Mouse (Mus musculus) urinary bladder, adult 2 months (tissue): Measurements from ENCODE around the gene Nr4a3. TPM values are rescaled to one million over a fixed set of nuclear protein-coding genes. Genes with fewer than 3 reads are reported as not detected.

ENCODE experiments used
- DNase-seq: peaks from one replicate; pipeline ENCODE4 v3.0.0; 2022; ENCODE audit warnings: low spot score
- polyA plus RNA-seq: library from polyadenylated mRNA; depleted of rRNA; stranded (reverse); fragments of >200 nt; gene quantifications from 2 replicates; pipeline ENCODE4 v1.2.3, GENCODE M21; 2012

Gene Nr4a3
- polyA plus RNA-seq, 1 experiment = 1.9 TPM

DNA sequence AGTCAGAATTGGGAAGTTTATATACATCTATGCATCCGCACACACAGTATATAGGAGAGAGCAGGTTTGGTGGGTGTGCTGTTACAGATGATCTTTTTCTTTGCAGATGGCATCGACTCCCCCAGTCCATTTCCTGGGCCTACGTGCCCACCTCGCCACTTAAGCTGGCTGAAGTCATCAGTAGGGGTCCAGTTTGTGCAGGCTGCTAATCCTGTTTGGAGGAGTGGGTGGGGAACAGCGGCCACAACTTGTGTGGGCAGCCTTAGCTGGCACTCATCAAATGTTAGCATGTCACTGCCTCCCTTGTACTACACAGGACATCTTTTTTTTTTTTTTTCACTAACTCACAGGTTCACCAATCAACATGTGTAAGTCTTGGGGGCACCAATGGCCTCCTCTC is 5.5 kb downstream of the Nr4a3 start:
- no peak for DNase-seq

DNA sequence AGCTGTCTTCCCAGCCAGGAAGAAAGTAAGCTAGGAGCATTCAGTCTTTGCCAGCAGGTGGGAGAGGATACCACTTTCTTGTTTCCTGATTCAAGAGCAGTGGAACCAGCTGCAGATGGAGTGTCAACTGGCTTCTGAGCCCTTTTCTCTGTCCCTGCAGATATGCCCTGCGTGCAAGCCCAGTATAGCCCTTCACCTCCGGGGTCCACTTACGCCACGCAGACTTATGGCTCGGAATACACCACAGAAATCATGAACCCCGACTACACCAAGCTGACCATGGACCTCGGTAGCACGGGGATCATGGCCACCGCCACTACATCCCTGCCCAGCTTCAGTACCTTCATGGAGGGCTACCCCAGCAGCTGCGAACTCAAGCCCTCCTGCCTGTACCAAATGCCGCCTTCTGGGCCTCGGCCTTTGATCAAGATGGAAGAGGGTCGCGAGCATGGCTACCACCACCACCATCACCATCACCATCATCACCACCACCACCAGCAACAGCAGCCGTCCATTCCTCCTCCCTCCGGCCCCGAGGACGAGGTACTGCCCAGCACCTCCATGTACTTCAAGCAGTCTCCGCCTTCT is 6.2 kb downstream of the Nr4a3 start:
- no peak for DNase-seq

DNA sequence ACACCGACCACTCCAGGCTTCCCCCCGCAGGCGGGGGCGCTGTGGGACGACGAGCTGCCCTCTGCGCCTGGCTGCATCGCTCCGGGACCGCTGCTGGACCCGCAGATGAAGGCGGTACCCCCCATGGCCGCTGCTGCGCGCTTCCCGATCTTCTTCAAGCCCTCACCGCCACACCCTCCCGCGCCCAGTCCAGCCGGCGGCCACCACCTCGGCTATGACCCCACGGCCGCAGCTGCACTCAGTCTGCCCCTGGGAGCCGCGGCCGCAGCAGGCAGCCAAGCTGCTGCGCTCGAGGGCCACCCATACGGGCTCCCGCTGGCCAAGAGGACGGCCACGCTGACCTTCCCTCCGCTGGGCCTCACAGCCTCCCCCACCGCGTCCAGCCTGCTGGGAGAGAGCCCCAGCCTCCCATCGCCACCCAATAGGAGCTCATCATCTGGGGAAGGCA is 6.7 kb downstream of the Nr4a3 start:
- DNase-seq = no peak

DNA sequence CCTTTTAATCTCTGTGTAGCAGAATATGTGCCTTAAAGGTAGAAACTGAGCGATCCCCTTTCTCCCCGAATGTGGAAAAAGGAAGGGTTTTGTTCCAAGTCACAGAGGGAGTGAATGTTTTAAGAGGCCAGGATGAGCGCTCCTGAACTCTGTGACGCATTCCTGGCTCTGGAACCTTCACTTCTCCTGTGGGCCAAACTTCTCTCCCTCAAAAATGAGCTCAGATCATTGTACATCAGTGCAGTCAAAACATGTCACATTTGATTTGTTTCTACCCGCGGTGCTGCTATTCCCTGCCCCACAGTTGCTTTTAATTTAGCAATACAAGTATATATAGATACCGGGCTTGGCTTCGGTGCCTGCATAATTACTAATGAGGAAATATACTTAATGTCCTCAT is 16.8 kb downstream of the Nr4a3 start:
- DNase-seq = no peak

DNA sequence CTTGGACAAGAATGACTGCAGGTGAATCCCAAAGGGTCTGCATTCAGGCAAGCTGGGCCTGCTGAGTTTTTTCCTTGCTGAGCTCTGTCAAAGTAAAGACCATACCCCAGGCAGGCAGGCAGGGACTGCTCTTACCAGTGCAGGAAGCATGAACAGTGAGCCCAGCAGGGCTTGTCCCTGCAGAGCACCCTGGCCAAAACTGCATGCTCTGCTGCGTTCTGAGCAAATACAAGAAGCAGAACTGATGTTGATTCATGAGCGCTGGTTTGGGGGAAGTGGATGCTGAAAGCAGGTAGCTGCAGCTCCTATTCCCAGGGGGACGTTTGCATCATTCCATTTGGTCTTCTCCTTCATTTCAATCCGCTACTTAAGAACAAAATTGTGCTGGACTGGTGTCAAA is 19.4 kb downstream of the Nr4a3 start:
- DNase-seq = no peak

DNA sequence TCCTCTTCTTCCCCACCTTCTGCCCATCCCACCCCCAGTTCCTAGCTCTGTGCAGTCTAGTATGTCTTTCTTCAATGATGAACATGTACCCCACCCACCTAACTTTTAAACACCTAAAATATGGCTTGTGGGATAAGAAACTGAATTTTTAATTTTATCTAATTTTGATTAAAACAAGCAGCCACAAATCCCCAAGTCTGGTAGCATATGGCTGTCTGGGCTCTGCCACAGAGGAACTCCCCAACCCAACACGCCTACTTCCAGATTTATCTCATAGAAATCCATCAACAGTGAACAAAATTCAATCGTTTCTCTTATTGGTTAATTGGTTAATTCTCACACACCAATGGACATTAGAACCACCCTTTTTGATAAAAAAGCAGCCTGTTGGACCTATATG is 21.7 kb downstream of the Nr4a3 start:
- no peak for DNase-seq

DNA sequence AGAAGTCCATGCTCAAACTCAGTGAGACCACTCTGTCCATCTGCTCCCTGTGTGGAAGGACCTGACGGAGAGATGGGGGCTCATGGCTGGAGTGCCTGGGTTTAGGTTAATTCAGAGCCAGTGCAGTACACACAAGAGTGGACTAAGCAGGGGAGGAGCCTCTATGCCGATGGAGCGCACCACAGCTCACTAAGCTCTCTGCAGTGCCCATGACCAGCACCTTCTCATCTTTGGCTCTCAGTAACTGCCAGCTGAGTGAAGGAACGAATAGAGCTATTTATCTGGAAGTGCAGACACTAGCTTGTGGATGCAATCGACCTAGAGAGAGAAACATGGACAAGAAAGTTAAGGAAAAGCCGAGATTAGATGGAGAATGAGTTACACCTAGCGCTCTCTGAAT is 24.2 kb downstream of the Nr4a3 start:
- DNase-seq = no peak

DNA sequence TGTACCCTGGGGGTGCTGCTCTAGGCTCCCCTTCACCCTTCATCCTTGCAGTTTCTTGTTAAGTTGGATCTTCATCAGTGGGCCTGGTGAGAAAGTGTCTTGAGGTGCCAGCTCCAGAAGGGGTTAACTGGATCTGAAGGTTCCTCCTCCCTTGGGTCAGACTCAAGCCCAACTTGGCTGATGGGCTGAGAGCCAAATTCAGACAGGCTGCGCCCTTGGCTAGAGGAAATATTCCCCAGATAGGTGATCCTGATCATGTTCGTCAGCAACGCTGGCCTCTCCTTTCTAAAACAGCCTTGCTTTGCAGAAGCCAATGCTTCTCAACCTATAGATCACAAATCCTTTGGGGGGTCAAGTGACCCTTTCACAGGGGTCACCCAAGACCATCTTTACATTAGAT is 27.1 kb downstream of the Nr4a3 start:
- DNase-seq = no peak

DNA sequence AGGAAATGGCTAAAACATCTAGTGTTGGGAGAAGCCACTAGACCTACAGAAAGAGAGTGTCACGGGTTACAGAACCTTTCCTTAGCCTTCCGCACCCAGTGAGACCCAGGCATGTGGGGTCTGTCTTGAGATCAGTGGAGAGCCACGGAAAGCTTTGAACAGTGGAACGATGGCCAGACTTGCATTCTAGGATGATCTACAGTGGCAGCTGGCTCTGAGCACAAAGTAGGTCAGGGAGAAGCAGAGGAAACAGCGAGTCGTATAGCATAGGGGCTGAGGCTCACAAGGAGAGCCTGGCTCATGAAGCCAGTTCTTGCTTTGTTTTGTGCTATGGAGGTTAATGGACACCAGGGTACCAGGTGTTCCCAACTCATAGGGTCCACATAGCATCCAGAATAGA is 28.4 kb downstream of the Nr4a3 start:
- DNase-seq = no peak

DNA sequence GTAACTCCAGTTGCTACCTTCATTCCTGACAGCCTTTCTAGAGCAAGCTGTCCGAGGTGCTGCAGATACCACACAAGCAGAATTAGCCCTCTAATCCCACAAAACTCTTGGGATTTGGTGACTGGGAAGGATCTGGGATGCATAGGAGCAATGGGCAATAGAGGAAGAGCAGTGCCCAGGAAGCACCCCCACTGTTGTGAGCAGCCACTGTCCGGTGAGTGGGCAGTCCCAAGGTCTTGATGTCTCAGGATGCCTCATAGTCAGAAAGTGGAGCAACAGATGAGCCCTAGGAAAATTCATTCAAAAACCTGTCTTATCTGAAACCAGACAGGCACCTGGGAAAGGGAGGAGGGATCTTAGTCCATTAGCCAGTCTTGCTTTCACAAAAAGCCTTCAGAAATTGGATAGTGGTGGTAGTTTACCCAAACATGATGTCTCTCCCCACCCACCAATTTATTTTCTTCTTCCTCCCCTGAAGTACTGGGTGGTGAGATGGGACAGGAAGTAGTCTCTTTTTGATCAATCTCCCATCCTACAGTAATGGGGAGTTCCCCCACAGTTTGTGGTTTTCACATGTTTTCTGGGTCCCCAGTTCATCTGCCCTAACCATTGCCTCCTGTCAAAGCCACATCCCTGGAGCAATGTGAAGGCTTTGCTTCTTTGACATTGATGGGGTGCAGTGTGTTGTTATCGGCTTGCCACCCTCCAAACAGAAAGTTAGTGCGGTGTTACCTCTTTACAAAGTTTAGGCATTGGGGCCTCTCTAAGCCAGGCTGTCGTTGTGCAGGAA is 29.7 kb downstream of the Nr4a3 start:
- no peak for DNase-seq

DNA sequence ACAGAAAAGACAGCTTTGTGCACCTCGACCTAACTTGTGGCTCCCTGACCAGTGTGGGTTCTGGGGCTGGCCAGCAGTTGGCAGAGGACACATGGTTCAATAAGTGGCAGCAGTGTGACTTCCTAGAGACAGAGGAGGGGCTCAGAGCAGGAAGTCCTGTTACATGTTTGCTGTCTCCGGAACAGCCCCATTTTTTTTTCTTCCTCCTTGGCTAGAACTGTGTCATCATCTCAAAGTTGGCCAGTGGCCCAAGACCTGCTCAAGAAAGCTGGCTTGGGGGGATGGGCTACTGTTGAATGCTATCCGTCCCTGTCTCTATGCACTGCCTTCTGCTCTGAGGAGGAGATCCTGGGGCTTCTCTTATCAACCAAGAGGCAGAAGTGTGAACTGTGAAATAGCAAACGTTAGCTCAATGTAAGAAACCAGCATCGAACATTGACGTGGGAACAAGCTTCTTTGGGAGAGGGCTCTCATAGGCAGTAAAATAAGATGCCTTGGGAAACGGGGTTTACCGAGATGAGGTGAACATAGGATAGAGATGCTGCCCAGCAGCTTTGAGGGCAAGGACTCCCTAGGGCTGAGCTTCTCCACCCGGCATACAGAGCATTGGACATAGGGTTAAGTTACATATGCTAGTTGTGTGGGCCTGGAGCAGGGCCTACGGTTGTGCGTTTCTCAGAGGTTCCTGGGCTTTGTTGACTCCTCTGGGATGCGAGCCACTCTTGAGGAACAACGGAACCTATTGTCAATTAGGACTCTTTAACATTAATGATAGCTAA is 31.9 kb downstream of the Nr4a3 start:
- DNase-seq = no peak

DNA sequence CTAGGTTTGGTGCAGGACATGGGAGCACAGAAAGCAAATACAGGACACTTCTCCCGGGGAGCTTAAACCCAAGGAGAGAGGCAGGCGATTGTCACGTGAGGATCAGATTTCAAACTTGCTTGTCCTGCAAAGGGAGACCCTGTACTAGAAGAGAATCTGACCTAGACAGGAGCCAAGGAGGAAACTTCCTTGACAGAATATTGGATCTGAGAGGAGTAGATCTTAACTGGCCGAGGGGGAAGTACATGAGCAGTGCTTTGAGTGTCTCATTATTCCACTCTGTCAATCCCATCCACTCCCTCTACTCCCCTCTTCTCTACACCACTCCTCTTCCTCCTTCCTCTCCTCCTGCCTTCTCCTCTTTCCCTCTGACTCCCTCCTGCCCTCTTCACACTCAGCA is 33.3 kb downstream of the Nr4a3 start:
- DNase-seq = no peak

DNA sequence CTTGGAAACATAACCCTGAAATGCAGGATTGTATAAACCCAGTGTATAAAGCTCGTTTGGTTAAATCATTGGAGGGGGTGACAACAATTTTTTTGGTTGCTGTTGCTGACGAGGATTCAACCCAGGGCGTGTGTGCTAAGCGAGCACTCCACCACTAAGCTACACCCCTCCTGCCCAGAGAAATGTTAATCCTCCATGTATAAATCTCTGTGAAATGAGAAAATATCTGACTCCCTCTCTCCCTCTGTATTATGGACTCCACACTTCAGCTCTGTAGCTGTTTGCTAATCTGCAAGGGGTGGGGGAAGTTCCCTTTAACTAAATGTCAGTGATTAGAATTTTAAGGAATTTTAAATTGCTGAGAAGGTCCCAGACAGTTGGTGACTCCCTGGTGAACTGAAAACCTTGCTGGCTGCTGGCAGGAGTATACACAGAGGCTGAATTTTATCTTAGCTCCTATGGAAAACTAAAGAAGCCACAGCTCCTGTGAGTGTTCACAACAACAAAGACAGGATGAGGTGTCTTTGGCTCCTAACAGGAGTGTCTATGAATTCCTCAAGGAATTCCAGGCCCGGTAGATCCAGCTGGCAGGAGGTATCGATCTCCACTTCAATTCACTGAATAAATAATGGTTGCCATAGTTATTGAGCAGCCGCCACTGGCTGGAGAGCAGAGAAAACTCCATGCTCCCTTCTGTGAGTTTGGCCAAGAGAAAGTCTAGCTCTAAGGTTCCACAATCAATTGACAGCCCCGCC is 34.5 kb downstream of the Nr4a3 start:
- DNase-seq = no peak

DNA sequence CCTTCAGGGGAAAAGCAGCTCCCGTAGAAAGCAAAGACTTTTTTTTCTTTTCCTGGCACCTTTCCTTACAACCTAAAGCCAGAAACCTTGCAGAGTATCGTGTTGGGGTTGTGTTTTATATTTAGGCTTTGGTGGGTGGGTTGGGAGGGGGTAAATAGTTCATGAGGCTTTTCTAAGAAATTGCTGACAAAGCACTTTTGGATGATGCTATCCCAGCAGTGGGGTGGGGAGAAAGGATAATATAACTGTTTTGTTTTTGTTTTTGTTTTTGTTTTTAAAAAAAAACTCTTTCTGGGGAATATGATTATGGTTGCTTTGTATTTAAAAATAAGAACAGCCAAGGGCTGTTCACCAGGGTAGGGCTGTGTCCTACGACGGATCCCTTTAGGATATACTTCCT is 38.5 kb downstream of the Nr4a3 start:
- no peak for DNase-seq

DNA sequence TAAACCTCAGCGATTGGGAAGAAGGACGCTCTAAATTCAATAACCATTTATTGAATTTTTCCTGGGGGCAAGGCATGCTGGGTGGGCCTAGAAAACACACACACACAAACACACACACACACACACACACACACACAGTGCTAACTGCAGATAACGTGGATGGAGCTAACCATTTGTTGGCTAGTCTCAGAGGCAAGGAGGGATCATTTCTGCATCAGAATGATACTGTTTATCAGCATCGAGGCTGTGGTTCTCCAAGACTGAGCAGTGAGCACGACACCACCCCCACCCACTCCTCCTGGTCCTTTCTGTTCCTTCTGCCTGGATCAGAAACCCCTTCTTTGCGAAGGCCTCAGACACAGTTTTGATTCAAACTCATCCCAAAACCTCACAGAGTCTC is 41.7 kb downstream of the Nr4a3 start:
- no peak for DNase-seq

DNA sequence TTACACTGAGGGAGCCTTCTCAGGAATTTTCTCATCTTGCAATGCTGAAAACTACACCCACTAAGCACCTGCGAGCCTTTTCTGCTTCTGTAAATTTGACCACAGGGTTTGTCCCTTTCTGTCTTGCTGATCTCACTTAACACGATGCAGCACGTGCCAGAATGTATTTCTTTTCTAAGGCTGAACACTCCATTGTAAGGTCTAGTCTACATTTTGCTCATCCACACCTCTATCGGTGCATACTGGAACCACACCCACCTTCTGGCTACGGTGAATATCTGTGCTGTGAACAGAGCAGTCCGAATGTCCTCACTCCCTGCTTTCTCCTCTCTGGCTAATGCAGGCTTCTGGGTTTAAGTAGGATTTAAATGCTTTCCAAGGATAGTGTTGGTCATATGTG is 42.5 kb downstream of the Nr4a3 start:
- no peak for DNase-seq

DNA sequence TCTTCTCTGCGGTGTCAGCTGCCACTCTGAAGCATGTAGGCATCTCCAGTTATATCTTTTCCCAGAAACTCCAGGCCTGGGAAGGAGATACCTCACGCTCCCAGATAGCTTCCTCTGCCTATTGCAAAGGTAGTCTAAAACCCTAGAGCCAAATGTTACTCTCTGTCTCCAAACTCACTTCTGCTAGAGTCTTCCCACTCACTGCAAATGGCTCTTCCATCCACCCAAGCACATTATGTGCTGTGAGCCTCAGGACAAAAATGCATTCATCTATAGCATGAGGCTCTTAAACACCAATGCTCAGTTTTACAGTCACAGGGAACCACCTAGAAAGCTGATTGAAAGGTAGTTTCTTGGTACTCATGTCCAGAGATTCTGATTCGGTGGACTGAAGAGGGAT is 48.3 kb downstream of the Nr4a3 start:
- no peak for DNase-seq

DNA sequence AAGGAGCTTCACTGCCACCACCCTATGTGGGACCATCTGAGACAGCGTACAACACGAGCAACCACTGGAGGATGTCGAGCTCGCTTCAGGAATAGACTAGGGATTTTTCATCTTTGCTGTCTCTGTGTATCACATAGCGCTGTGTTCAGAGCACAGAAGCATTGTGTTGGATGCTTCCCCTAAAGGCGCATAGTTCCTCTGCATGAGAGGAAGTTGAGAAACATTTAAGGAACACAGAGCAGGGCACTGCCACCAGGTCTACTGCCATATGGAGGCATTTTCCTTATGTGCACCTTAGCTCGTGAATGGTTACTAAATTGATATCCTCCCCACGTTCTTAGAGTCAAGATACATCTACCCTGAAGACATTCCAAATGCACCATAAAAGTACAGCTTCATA is 55.3 kb downstream of the Nr4a3 start:
- DNase-seq = no peak

DNA sequence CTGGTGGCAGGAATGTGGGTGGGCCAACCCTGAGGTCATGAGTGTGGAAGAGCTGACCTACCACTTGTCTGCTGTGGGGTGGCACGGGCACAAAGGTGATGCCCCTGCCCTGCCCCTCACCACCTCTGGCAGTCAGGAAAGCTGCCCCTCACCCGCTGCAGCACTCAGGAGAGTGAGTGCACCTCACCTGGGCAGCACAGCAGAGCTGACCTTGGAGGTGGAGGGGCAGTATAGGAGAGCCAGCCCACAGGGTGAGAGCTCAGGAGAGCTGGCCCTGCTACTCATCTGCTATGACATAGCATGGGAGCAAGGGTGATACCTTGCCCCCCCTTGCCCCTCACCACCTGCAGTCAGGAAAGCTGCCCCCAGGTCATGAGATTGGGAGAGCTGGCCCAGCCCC is 57.0 kb downstream of the Nr4a3 start:
- DNase-seq = no peak

DNA sequence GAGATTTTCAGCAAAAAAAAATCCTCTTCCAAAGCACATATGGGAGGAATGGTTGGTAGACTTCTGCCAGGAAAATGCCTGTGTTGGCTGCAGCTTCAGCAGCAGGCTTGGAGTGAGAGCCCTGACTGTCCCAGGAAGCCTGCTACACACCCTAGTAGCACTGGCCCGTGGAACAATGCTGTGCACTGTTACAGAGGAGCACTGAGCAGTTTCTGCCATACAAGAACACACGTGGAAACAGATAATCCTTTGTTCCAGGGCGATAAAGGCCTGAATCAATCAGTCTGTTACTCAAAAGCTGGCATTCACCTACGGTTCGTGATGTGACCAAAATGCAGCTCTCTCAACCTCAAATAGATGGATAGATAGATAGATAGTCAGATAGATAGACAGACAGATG is 60.4 kb downstream of the Nr4a3 start:
- DNase-seq = no peak

DNA sequence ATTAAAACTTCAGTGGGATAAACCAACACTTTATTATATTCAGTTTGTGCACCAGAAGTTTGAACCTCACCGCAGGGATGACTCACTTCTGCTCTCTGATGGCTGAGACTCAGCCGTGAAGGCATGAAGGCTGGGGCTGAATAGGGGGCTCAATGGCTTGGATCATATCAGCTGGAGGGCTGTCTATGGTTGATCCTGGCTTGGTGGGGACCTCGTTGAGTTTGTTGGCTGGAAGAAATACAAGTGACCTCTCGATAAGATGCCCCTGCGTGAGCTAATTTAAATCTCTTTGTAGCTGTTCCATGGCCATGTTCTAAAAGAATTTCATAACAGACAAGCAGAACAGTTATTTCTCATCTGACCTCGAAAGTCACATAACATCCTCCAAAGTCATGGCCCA is 62.1 kb downstream of the Nr4a3 start:
- DNase-seq = no peak

DNA sequence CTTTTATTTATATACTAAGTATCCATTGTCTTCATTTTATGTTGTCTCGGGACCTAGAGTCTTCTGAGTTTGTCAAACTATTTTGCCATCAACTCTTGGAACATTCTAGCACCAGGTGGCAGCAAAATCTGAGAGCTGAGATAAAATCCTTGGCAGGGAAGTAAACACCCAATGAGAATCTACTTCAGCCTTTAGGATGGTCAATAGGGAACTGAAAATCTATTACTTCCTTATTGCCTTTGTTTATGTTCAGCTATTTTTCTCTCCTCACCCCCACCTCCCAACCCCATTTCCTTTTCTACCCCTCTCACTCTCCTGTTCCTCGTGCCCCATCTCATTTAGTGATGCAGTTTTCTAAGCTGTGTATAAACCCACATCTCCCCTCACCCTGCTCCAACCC is 63.6 kb downstream of the Nr4a3 start:
- no peak for DNase-seq
